Mouse (Mus musculus): ENCODE data around the gene Disc1.

Disc1 gene

GRCm38 (mm10) chr8:125226989-125227624 lies 173.1 kb downstream of the Disc1 start:
- peak; percentile 54 for DNase-seq

- DNase-seq = no peak
Observed at GRCm38 (mm10) chr8:125230526-125231131, 176.6 kb downstream of the Disc1 start.

GRCm38 (mm10) chr8:125232724-125233123 lies 178.7 kb downstream of the Disc1 start:
- DNase-seq = no peak

- no peak for DNase-seq
Observed at GRCm38 (mm10) chr8:125235898-125236835, 182.2 kb downstream of the Disc1 start.

- DNase-seq = no peak
Observed at GRCm38 (mm10) chr8:125240763-125241162, 186.8 kb downstream of the Disc1 start.

GRCm38 (mm10) chr8:125242382-125242781 lies 188.4 kb downstream of the Disc1 start:
- DNase-seq = no peak

- DNase-seq = no peak
Observed at GRCm38 (mm10) chr8:125242921-125243320, 188.9 kb downstream of the Disc1 start.

GRCm38 (mm10) chr8:125246737-125247292 lies 192.8 kb downstream of the Disc1 start:
- no peak for DNase-seq

- DNase-seq = no peak
Observed at GRCm38 (mm10) chr8:125247349-125247748, 193.4 kb downstream of the Disc1 start.

GRCm38 (mm10) chr8:125252946-125253345 lies 199.0 kb downstream of the Disc1 start:
- no peak for DNase-seq

GRCm38 (mm10) chr8:125253505-125254180 lies 199.6 kb downstream of the Disc1 start:
- DNase-seq = no peak

- DNase-seq = peak; percentile 86
Observed at GRCm38 (mm10) chr8:125254188-125255005, 200.4 kb downstream of the Disc1 start.

- DNase-seq = no peak
Observed at GRCm38 (mm10) chr8:125255006-125255685, 201.2 kb downstream of the Disc1 start.

- no peak for DNase-seq
Observed at GRCm38 (mm10) chr8:125257660-125258059, 203.7 kb downstream of the Disc1 start.

- DNase-seq = no peak
Observed at GRCm38 (mm10) chr8:125258806-125259500, 205.0 kb downstream of the Disc1 start.

- DNase-seq = no peak
Observed at GRCm38 (mm10) chr8:125268181-125268705, 214.2 kb downstream of the Disc1 start.

GRCm38 (mm10) chr8:125270292-125270691 lies 216.3 kb downstream of the Disc1 start:
- DNase-seq = no peak

GRCm38 (mm10) chr8:125271357-125271756 lies 217.4 kb downstream of the Disc1 start:
- no peak for DNase-seq

- peak; percentile 26 for DNase-seq
Observed at GRCm38 (mm10) chr8:125272089-125272866, 218.3 kb downstream of the Disc1 start.
